Mouse (Mus musculus) limb, embryonic 14.5 days (tissue): ENCODE measurements around the gene Gpr108. TPM values are rescaled to one million over a fixed set of nuclear protein-coding genes. Genes with fewer than 3 reads are reported as not detected.

Experiments
- ATAC-seq: fragments of 200-750 bp; cut with Nextera tagmentation; 2 replicates; pipeline ENCODE4 v1.8.0; 2017; ENCODE audit warnings: low read depth, moderate number of reproducible peaks, moderate TSS enrichment; ENCODE audit not compliant: low FRiP score
- DNase-seq: peaks from one replicate; pipeline ENCODE4 v3.0.0-alpha.2; 2015; ENCODE audit warnings: low spot score
- H3K27ac ChIP-seq: fragments of 300-500 bp; sonication (generic); replicated peaks from 2 replicates; pipeline ENCODE4 v1.5.1; 2014; ENCODE audit warnings: low read depth, mild to moderate bottlenecking, low read length, moderate library complexity, mixed read lengths
- H3K27me3 ChIP-seq: fragments of 300-500 bp; sonication (generic); 2 replicates; pipeline ENCODE4 v1.6.1; 2014; ENCODE audit warnings: low read length, mixed read lengths; ENCODE audit not compliant: control insufficient read depth, insufficient read depth
- H3K36me3 ChIP-seq: fragments of 300-500 bp; sonication (generic); 2 replicates; pipeline ENCODE4 v1.6.1; 2014; ENCODE audit warnings: mild to moderate bottlenecking, low read length, moderate library complexity, mixed read lengths; ENCODE audit not compliant: control insufficient read depth, insufficient read depth
- H3K4me1 ChIP-seq: fragments of 300-500 bp; sonication (generic); 2 replicates; pipeline ENCODE4 v1.6.1; 2014; ENCODE audit warnings: antibody characterized with exemption, low read length, mixed read lengths; ENCODE audit not compliant: control insufficient read depth, insufficient read depth
- H3K4me2 ChIP-seq: fragments of 300-500 bp; sonication (generic); replicated peaks from 2 replicates; pipeline ENCODE4 v1.6.1; 2014; ENCODE audit warnings: low read depth, mild to moderate bottlenecking, low read length, moderate library complexity; ENCODE audit not compliant: severe bottlenecking
- H3K4me3 ChIP-seq: fragments of 300-500 bp; sonication (generic); replicated peaks from 2 replicates; pipeline ENCODE4 v1.5.1; 2014; ENCODE audit warnings: low read length
- H3K9ac ChIP-seq: fragments of 300-500 bp; sonication (generic); 2 replicates; pipeline ENCODE4 v1.6.1; 2014; ENCODE audit warnings: mild to moderate bottlenecking, low read depth, low read length, moderate library complexity; ENCODE audit not compliant: severe bottlenecking
- H3K9me3 ChIP-seq: fragments of 300-500 bp; sonication (generic); 2 replicates; pipeline ENCODE4 v1.6.1; 2016; ENCODE audit warnings: low read length; ENCODE audit not compliant: control insufficient read depth
- POLR2A ChIP-seq: fragments of 200-500 bp; IDR thresholded peaks from 2 replicates; pipeline ENCODE4 v1.8.0; 2012; ENCODE audit warnings: inconsistent platforms, mild to moderate bottlenecking, moderate library complexity, borderline replicate concordance; ENCODE audit not compliant: insufficient read depth, insufficient read length; ENCODE audit errors: extremely low read depth
- WGBS: fragments of 180-500 bp; shearing (Covaris S2); extraction: QIAGEN DNeasy Blood & Tissue Kit; methylation state at CpG from one replicate; pipeline ENCODE4 v1.1.7; 2014; 5-methylcytosine and 5-hydroxymethylcytosine counted together
- microRNA-seq: library from miRNA; unstranded; fragments of <30 nt; microRNA quantifications from one replicate; pipeline ENCODE4, GENCODE M21; 2016
- polyA plus RNA-seq, 2 experiments: library from polyadenylated mRNA; depleted of rRNA in 1 of 2; stranded (reverse) in 1 of 2; unstranded in 1 of 2; fragments of >200 nt; fragmentation: Nextera tagmentation in 1 of 2; extraction: Ambion mirVana in 1 of 2; gene quantifications; 2 replicates each; pipeline versions ENCODE4 v1.2.1 to v1.2.3; 2012 to 2014

Gpr108 gene
- polyA plus RNA-seq, 2 experiments = 36.4 to 39.6 TPM

DNA sequence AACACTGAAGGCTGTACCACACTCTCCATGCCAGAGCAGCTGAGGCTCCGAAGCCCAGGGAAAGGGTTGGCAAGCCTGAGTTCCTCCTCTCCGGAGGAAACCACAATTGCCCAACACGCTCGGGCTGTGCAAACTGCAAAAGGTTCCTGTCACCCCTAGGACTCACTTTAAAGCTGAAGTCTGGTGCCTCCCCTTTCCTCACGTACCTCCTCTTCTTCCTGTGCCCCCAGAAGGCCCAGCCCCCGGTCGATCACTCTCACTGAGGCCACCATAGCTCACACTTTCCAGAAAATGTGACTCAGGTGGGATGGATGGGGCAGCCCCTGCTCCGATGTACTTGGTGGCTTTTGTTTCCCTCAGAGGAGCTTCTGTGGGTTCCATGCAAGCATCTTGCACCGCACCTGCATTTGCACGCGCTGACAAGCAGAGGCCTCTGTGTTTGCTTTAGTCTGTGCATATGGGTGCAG is 54.2 kb downstream of the Gpr108 start, which contains the start of gene Tnfsf14:
Gene Tnfsf14 (minus strand): TSS at position 137 of the 467 bp plus-strand sequence.
- ATAC-seq = no peak
- WGBS = 84% methylated on average over 11 of the region's 11 CpGs
- Histone ChIP-seq H3K9ac (no peak within 1 kb of the TSS), H3K4me1 (no peaks in the 10 kb centered on the region), H3K9me3 (no peaks in the 10 kb centered on the region), H3K27me3 (no peaks in the 10 kb centered on the region), H3K27ac (no peak within 1 kb of the TSS), H3K4me3 (no peak within 1 kb of the TSS), H3K4me2 (no peak within 1 kb of the TSS), H3K36me3 (no peaks in the 10 kb centered on the region)
- DNase-seq = no peak
- no peak for TF ChIP-seq POLR2A

DNA sequence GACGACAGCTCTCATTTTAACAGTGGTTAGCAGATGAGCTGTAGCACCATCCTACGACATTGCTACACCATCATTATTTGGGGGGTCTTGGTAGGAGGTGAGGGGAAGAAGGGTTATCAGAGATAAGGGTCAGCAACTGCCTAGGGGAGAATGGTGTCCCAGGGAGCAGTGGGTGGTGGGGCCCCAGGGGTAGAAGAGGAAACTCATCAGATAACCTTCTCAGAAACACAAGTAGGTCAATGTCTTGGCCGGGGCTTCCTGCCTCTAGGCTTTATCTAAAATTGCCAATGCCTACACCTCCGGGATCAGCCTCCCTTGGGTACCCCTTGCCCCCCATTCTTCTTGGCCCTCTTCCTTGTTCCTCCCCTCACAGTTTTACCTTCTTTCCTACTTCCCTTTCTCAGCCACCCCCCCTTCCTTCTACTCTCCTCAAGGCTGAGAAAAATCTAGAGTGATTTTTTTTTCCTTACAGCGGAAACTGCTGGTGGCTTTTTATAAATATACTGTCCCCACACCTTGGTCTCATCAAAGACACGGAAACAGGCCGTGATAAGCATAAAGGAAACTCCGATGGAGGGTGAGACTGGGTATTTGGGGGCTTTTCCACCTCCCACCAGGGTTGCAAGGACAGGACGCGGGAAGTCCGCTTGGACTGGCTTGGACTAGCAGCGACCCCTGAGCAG is 59.6 kb downstream of the Gpr108 start:
- no peaks in the 10 kb centered on the region for H3K4me1 ChIP-seq
- ATAC-seq (no peak), DNase-seq (no peak)
- H3K36me3 ChIP-seq = no peaks in the 10 kb centered on the region
- no peak overlapping the region for H3K9ac ChIP-seq
- no peak overlapping the region for H3K4me3 ChIP-seq
- WGBS = 81% methylated on average over 12 of the region's 12 CpGs
- H3K4me2 ChIP-seq = no peak overlapping the region
- no peak overlapping the region for H3K27ac ChIP-seq
- TF ChIP-seq POLR2A = no peak
- H3K27me3 ChIP-seq = no peaks in the 10 kb centered on the region
- H3K9me3 ChIP-seq = no peaks in the 10 kb centered on the region

DNA sequence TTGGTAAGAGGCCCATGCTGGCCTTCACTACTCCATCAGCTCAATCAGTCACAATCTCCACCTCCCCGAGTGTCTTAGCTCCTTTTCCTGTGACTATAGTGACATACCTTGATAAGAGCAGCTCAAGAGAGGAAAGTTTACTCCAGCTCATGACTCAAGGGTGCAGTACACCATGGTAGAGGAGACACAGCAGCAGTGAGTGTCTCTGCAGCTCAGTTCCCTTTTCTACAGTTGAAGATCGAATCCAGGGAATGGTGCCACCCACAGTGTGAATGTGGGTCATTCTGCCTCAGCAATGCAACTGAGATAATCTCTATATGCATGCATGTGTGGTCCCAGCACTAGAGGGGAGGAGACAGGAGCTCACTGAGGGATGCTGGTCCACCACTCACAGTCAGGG is 62.6 kb downstream of the Gpr108 start:
- H3K27me3 ChIP-seq = no peaks in the 10 kb centered on the region
- no peaks in the 10 kb centered on the region for H3K9me3 ChIP-seq
- H3K4me1 ChIP-seq = no peaks in the 10 kb centered on the region
- no peaks in the 10 kb centered on the region for H3K36me3 ChIP-seq
- H3K27ac ChIP-seq = no peak overlapping the region
- H3K4me3 ChIP-seq = no peak overlapping the region
- no peak for TF ChIP-seq POLR2A
- H3K4me2 ChIP-seq = no peak overlapping the region
- WGBS = 74% methylated on average over 2 of the region's 2 CpGs
- ATAC-seq = no peak
- DNase-seq = no peak
- no peak overlapping the region for H3K9ac ChIP-seq

Small RNA genes lying within 50 kb of the gene (microRNA-seq; reads per million reads assigned to microRNA genes)
- gene Mir6978 = not detected

Other genes starting within 250 kb of the Gpr108 start
- gene Pspn, start 248.4 kb downstream of the Gpr108 start, polyA plus RNA-seq (2012; rRNA removed) = not detected in 2 replicates
- not detected in 2 replicates for gene Pspn, start 248.4 kb downstream of the Gpr108 start, polyA plus RNA-seq (2014; fragmentation: Nextera tagmentation; extraction: Ambion mirVana)
- 37.4 and 68.5 TPM in 2 replicates for gene Gtf2f1, start 237.2 kb downstream of the Gpr108 start, polyA plus RNA-seq (2012; rRNA removed)
- 54.1 and 60.1 TPM in 2 replicates for gene Gtf2f1, start 237.2 kb downstream of the Gpr108 start, polyA plus RNA-seq (2014; fragmentation: Nextera tagmentation; extraction: Ambion mirVana)
- gene Gm17949, start 237.0 kb downstream of the Gpr108 start, polyA plus RNA-seq (2012; rRNA removed) = 0.05 TPM in 1 of 2 replicates, not detected in the other
- gene Gm17949, start 237.0 kb downstream of the Gpr108 start, polyA plus RNA-seq (2014; fragmentation: Nextera tagmentation; extraction: Ambion mirVana) = 0.22 and 0.26 TPM in 2 replicates
- gene Khsrp, start 216.9 kb downstream of the Gpr108 start, polyA plus RNA-seq (2012; rRNA removed) = 115 and 151 TPM in 2 replicates
- gene Khsrp, start 216.9 kb downstream of the Gpr108 start, polyA plus RNA-seq (2014; fragmentation: Nextera tagmentation; extraction: Ambion mirVana) = 49.5 and 56.6 TPM in 2 replicates
- gene Slc25a41, start 206.8 kb downstream of the Gpr108 start, polyA plus RNA-seq (2012; rRNA removed) = 0.13 and 0.18 TPM in 2 replicates
- gene Slc25a41, start 206.8 kb downstream of the Gpr108 start, polyA plus RNA-seq (2014; fragmentation: Nextera tagmentation; extraction: Ambion mirVana) = 0.17 and 0.26 TPM in 2 replicates
- gene Crb3, start 189.3 kb downstream of the Gpr108 start, polyA plus RNA-seq (2012; rRNA removed) = 5.5 and 6.6 TPM in 2 replicates
- 4.6 and 8.3 TPM in 2 replicates for gene Crb3, start 189.3 kb downstream of the Gpr108 start, polyA plus RNA-seq (2014; fragmentation: Nextera tagmentation; extraction: Ambion mirVana)
- 26.3 and 32.9 TPM in 2 replicates for gene Slc25a23, start 188.6 kb downstream of the Gpr108 start, polyA plus RNA-seq (2012; rRNA removed)
- gene Slc25a23, start 188.6 kb downstream of the Gpr108 start, polyA plus RNA-seq (2014; fragmentation: Nextera tagmentation; extraction: Ambion mirVana) = 5.7 and 8.3 TPM in 2 replicates
- 2.0 and 2.5 TPM in 2 replicates for gene Dennd1c, start 169.9 kb downstream of the Gpr108 start, polyA plus RNA-seq (2012; rRNA removed)
- 0.97 and 1.9 TPM in 2 replicates for gene Dennd1c, start 169.9 kb downstream of the Gpr108 start, polyA plus RNA-seq (2014; fragmentation: Nextera tagmentation; extraction: Ambion mirVana)
- gene Tubb4a, start 160.7 kb downstream of the Gpr108 start, polyA plus RNA-seq (2012; rRNA removed) = 10.3 and 14.2 TPM in 2 replicates
- gene Tubb4a, start 160.7 kb downstream of the Gpr108 start, polyA plus RNA-seq (2014; fragmentation: Nextera tagmentation; extraction: Ambion mirVana) = 8.8 and 10.1 TPM in 2 replicates
- 10.6 and 11.3 TPM in 2 replicates for gene Tnfsf9, start 143.1 kb downstream of the Gpr108 start, polyA plus RNA-seq (2012; rRNA removed)
- gene Tnfsf9, start 143.1 kb downstream of the Gpr108 start, polyA plus RNA-seq (2014; fragmentation: Nextera tagmentation; extraction: Ambion mirVana) = 6.8 and 7.4 TPM in 2 replicates
- not detected in 2 replicates for gene Cd70, start 98.7 kb downstream of the Gpr108 start, polyA plus RNA-seq (2012; rRNA removed)
- not detected in 2 replicates for gene Cd70, start 98.7 kb downstream of the Gpr108 start, polyA plus RNA-seq (2014; fragmentation: Nextera tagmentation; extraction: Ambion mirVana)
- gene Tnfsf14, start 54.3 kb downstream of the Gpr108 start, polyA plus RNA-seq (2012; rRNA removed) = 0.17 and 0.20 TPM in 2 replicates
- gene Tnfsf14, start 54.3 kb downstream of the Gpr108 start, polyA plus RNA-seq (2014; fragmentation: Nextera tagmentation; extraction: Ambion mirVana) = not detected in 2 replicates
- gene C3, start 20.3 kb downstream of the Gpr108 start, polyA plus RNA-seq (2012; rRNA removed) = 0.85 and 1.6 TPM in 2 replicates
- gene C3, start 20.3 kb downstream of the Gpr108 start, polyA plus RNA-seq (2014; fragmentation: Nextera tagmentation; extraction: Ambion mirVana) = 0.46 and 0.52 TPM in 2 replicates
- 40.5 and 46.9 TPM in 2 replicates for gene Trip10, start 1.0 kb upstream of the Gpr108 start, polyA plus RNA-seq (2012; rRNA removed)
- gene Trip10, start 1.0 kb upstream of the Gpr108 start, polyA plus RNA-seq (2014; fragmentation: Nextera tagmentation; extraction: Ambion mirVana) = 27.1 and 29.8 TPM in 2 replicates
- 2.6 and 3.3 TPM in 2 replicates for gene Vav1, start 30.7 kb upstream of the Gpr108 start, polyA plus RNA-seq (2012; rRNA removed)
- 3.8 and 4.6 TPM in 2 replicates for gene Vav1, start 30.7 kb upstream of the Gpr108 start, polyA plus RNA-seq (2014; fragmentation: Nextera tagmentation; extraction: Ambion mirVana)
- 7.5 and 7.8 TPM in 2 replicates for gene Adgre1, start 110.2 kb upstream of the Gpr108 start, polyA plus RNA-seq (2012; rRNA removed)
- 10.1 and 10.8 TPM in 2 replicates for gene Adgre1, start 110.2 kb upstream of the Gpr108 start, polyA plus RNA-seq (2014; fragmentation: Nextera tagmentation; extraction: Ambion mirVana)